Mouse (Mus musculus): ENCODE results near the gene Tjp1. TPM values are rescaled to one million over a fixed set of nuclear protein-coding genes. Genes with fewer than 3 reads are reported as not detected.
A peak's percentile ranks its signal among the peaks of the same experiment; 100 is the strongest.

Tjp1 gene
- polyA plus RNA-seq, 1 experiment from 2014 or later, result 27.8 TPM

DNA sequence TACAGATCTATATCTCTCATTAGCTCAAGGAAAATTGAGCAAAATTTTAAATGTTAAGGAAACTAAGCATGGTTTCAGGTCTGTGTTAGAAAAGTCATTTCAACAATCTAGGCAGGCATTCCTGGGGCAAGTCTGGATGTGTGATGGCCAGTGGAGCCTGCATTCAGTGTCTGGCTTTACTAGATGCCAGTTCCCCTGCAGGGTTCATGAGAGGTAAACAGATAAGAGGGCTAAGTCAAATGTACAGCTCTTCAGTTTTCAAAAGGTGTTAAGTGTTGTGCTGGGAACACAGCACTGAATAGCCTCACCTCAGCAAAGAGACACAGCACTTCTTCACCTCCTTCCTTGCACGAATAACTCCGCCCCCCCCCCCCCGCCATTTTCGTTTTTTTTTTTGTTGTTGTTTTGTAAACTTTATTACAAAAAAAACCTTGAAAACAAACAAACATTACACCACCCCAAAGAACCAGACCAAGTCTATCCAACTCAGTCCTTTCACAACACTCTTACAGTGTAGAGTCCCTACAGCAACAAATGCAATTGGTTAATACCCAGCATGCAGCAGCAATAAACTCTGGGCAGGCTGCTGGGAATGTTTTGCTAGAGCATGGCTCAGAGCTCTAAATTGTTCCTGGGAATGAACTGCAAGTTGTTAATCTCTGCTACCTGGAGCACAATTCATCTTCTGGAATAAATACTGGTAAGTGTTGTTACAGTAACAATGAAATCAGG is 177.1 kb downstream of the Tjp1 start:
- 83% methylated on average over 4 of the region's 4 CpGs for WGBS
- no peak for DNase-seq (ENCODE audit: extremely low spot score, low spot score)
- Histone ChIP-seq H3K4me1 (no peaks in the 10 kb centered on the region), H3K36me3 (replicated peaks) (peaks cover 7% of the 10 kb centered on the region), H3K9me3 (no peaks in the 10 kb centered on the region), H3K27me3 (ENCODE audit: poor library complexity, severe bottlenecking) (no peaks in the 10 kb centered on the region), H3K27ac (no peak overlapping the region), H3K4me3 (no peak overlapping the region)

- no peaks in the 10 kb centered on the region for H3K9me3 ChIP-seq
- peaks cover 3% of the 10 kb centered on the region; the same call in 1 of the 2 replicates for H3K36me3 ChIP-seq (replicated peaks)
- H3K4me1 ChIP-seq, result no peaks in the 10 kb centered on the region
- no peak for DNase-seq (ENCODE audit: extremely low spot score, low spot score)
- no peaks in the 10 kb centered on the region for H3K27me3 ChIP-seq (ENCODE audit: poor library complexity, severe bottlenecking)
- no peak overlapping the region for H3K27ac ChIP-seq
- no peak overlapping the region for H3K4me3 ChIP-seq
Measured at GRCm38 (mm10) chr7:65348540-65348939, 179.0 kb downstream of the Tjp1 start.

- Histone ChIP-seq H3K27ac (no peak overlapping the region), H3K27me3 (ENCODE audit: poor library complexity, severe bottlenecking) (no peaks in the 10 kb centered on the region), H3K4me1 (no peaks in the 10 kb centered on the region), H3K4me3 (no peak overlapping the region), H3K9me3 (no peaks in the 10 kb centered on the region), H3K36me3 (replicated peaks) (peaks cover 22% of the 10 kb centered on the region)
- no peak for DNase-seq (ENCODE audit: extremely low spot score, low spot score)
- 84% methylated on average over 3 of the region's 3 CpGs for WGBS
Measured at GRCm38 (mm10) chr7:65345314-65345713, 182.3 kb downstream of the Tjp1 start.

DNA sequence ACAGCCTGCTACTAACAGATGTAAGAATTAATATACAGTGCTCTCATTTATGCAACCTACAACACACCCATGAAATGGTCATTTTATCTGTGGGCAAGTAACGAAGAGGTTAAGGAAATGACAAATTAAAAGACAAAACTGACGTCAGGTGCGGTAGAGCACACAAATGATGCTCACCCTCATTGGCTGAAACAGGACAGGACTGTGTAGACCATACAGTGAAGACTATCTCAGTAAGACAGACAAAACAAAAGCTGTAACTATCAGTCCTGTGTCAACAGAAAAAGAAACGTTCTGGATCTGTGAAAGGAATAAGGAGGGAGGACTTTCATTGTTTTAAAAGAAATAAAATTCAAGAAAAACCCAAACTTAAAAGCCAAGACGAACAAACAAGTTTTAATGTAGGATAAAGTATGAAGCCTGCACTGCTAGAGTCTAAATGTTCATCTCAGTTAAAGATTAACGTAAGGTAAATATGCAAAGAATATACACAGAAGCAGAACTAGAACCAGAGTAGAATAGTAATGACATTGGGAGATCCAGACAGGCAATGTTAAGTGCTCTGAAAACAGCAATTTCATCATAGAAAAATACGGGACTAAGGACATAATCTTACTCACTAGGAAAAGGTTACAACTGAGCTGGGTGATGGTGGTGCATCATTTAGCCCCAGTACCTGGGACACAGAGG is 189.9 kb downstream of the Tjp1 start:
- WGBS, result 93% methylated on average over 7 of the region's 7 CpGs
- H3K4me1 ChIP-seq, result no peaks in the 10 kb centered on the region
- no peak overlapping the region for H3K4me3 ChIP-seq
- no peaks in the 10 kb centered on the region for H3K27me3 ChIP-seq (ENCODE audit: poor library complexity, severe bottlenecking)
- DNase-seq (ENCODE audit: extremely low spot score, low spot score), result no peak
- H3K36me3 ChIP-seq (replicated peaks), result peaks cover 82% of the 10 kb centered on the region
- no peak overlapping the region for H3K27ac ChIP-seq
- no peaks in the 10 kb centered on the region for H3K9me3 ChIP-seq

GRCm38 (mm10) chr7:65333081-65333760 is 194.4 kb downstream of the Tjp1 start:
- H3K36me3 ChIP-seq (replicated peaks), result peaks cover 79% of the 10 kb centered on the region
- WGBS, result 86% methylated on average over 2 of the region's 2 CpGs

DNA sequence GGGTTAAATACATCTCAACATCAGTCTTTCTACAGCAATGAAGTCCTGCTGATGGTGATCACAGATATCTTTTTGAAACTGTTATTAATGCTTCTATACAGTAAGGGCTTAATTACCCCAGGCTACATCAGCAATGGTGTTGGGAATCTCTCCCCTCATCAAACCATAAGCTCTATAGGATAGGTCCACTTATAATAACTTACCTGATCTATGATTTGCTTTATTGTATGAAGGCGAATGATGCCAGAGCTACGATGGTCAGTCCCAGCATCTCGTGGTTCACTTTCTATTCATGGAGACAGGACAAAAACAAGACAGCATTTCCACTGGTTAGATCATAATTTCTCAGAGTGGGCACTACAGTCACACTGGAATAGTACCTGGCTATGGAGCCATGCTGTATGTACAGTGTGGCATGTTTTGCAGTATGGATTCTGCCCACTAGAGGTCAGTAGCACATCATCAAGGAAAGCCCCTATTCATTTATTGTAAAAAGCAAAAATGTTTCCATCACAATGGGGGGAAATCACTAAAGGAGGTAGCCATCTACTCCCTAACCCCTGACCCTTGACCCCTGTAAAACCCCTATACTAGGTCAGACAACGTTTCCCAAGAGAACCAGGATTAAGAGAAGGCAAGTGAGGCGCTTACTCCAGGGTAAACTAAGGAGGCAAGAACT is 208.4 kb downstream of the Tjp1 start:
- H3K9me3 ChIP-seq, result no peaks in the 10 kb centered on the region
- no peak overlapping the region for H3K27ac ChIP-seq
- H3K36me3 ChIP-seq (replicated peaks), result peaks cover 84% of the 10 kb centered on the region
- no peaks in the 10 kb centered on the region for H3K27me3 ChIP-seq (ENCODE audit: poor library complexity, severe bottlenecking)
- peak; percentile 56 for DNase-seq (ENCODE audit: extremely low spot score, low spot score)
- H3K4me3 ChIP-seq, result no peak overlapping the region
- WGBS, result 74% methylated on average over 5 of the region's 5 CpGs
- H3K4me1 ChIP-seq, result no peaks in the 10 kb centered on the region

More at GRCm38 (mm10) chr7:65333081-65333760, 194.4 kb downstream of the Tjp1 start:
- no peak overlapping the region for H3K27ac ChIP-seq
- no peak overlapping the region for H3K4me3 ChIP-seq
- no peaks in the 10 kb centered on the region for H3K4me1 ChIP-seq
- H3K27me3 ChIP-seq (ENCODE audit: poor library complexity, severe bottlenecking), result no peaks in the 10 kb centered on the region
- no peak for DNase-seq (ENCODE audit: extremely low spot score, low spot score)
- no peaks in the 10 kb centered on the region for H3K9me3 ChIP-seq

GRCm38 (mm10) chr7:65317418-65317817 is 210.2 kb downstream of the Tjp1 start:
- 39% methylated on average over 5 of the region's 5 CpGs for WGBS
- no peak overlapping the region for H3K4me3 ChIP-seq
- H3K27me3 ChIP-seq (ENCODE audit: poor library complexity, severe bottlenecking), result no peaks in the 10 kb centered on the region
- H3K4me1 ChIP-seq, result no peaks in the 10 kb centered on the region
- peak; percentile 59 for DNase-seq (ENCODE audit: extremely low spot score, low spot score)
- peaks cover 84% of the 10 kb centered on the region for H3K36me3 ChIP-seq (replicated peaks)
- no peak overlapping the region for H3K27ac ChIP-seq
- no peaks in the 10 kb centered on the region for H3K9me3 ChIP-seq

GRCm38 (mm10) chr7:65315182-65315581 is 212.4 kb downstream of the Tjp1 start:
- Histone ChIP-seq H3K4me3 (no peak overlapping the region), H3K4me1 (no peaks in the 10 kb centered on the region), H3K27ac (no peak overlapping the region), H3K9me3 (no peaks in the 10 kb centered on the region), H3K27me3 (ENCODE audit: poor library complexity, severe bottlenecking) (no peaks in the 10 kb centered on the region), H3K36me3 (replicated peaks) (peaks cover 90% of the 10 kb centered on the region)
- DNase-seq (ENCODE audit: extremely low spot score, low spot score), result no peak
- 89% methylated on average over 2 of the region's 2 CpGs for WGBS

GRCm38 (mm10) chr7:65296675-65297589 is 230.6 kb downstream of the Tjp1 start:
- Histone ChIP-seq H3K36me3 (replicated peaks) (peaks cover 73% of the 10 kb centered on the region), H3K9me3 (no peaks in the 10 kb centered on the region), H3K27ac (no peak overlapping the region), H3K27me3 (ENCODE audit: poor library complexity, severe bottlenecking) (no peaks in the 10 kb centered on the region), H3K4me1 (no peaks in the 10 kb centered on the region), H3K4me3 (no peak overlapping the region)
- no peak for DNase-seq (ENCODE audit: extremely low spot score, low spot score)
- WGBS, result 90% methylated on average over 6 of the region's 6 CpGs

DNA sequence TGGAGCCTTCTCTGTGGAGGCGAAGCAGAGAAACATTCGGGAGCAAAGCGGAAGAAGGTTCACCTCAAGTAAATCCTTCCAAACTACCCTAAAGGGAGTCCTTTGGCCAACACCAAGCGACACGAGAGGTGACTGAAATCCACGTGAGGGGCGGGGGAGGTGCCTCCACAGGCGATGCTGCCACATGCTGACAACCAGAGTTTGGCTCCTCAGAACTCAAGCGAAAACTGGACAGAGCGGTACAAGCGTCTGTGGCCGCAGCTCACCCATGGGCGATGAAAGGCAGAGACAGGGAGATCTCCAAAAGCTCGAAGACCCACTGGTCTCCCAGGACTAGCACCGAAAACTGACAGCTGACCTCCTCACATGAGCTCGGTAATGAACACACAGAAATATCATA is 244.7 kb downstream of the Tjp1 start:
- Histone ChIP-seq H3K4me1 (peaks cover 47% of the 10 kb centered on the region), H3K4me3 (no peak overlapping the region), H3K36me3 (replicated peaks) (no peaks in the 10 kb centered on the region), H3K27me3 (ENCODE audit: poor library complexity, severe bottlenecking) (no peaks in the 10 kb centered on the region), H3K9me3 (no peaks in the 10 kb centered on the region), H3K27ac (peak overlapping the region; percentile 16)
- WGBS, result 78% methylated on average over 16 of the region's 16 CpGs
- DNase-seq (ENCODE audit: extremely low spot score, low spot score), result no peak

DNA sequence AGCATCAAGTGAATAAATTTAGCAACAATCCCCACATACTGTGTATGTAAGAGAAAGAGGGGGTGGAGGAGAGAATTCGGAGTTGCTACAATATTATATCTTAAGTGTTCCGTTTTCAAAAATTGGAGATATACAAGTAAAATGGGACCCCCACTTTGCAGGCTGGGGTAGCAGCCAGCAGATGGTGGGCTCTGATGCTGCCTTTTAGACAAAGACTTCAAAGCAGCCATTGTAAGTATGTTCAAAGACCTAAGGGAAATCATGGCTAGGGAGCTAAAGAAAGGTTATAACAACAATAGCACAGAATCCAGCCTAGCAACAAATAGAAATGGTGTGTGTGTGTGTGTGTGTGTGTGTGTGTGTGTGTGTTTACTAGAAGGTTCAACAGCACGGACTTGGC is 245.6 kb downstream of the Tjp1 start:
- no peaks in the 10 kb centered on the region for H3K9me3 ChIP-seq
- H3K27me3 ChIP-seq (ENCODE audit: poor library complexity, severe bottlenecking), result no peaks in the 10 kb centered on the region
- no peaks in the 10 kb centered on the region for H3K36me3 ChIP-seq (replicated peaks)
- no peak overlapping the region for H3K4me3 ChIP-seq
- no peak for DNase-seq (ENCODE audit: extremely low spot score, low spot score)
- H3K4me1 ChIP-seq, result peaks cover 47% of the 10 kb centered on the region
- H3K27ac ChIP-seq, result peak overlapping the region; percentile 74
- 73% methylated on average over 3 of the region's 3 CpGs for WGBS
